Mouse (Mus musculus) liver, embryonic 15.5 days (tissue): ENCODE results near the gene Echdc3. TPM values are rescaled to one million over a fixed set of nuclear protein-coding genes. Genes with fewer than 3 reads are reported as not detected.
A peak's percentile ranks its signal among the peaks of the same experiment; 100 is the strongest.

ENCODE experiments used
- ATAC-seq: fragments of 200-750 bp; cut with Nextera tagmentation; 2 replicates; pipeline ENCODE4 v1.8.0; 2017; ENCODE audit warnings: moderate number of reproducible peaks, mild to moderate bottlenecking, moderate library complexity; ENCODE audit not compliant: insufficient read depth
- H3K27ac ChIP-seq: fragments of 300-500 bp; sonication (generic); replicated peaks from 2 replicates; pipeline ENCODE4 v1.5.1; 2015; ENCODE audit warnings: mild to moderate bottlenecking, inconsistent platforms
- H3K27me3 ChIP-seq: fragments of 300-500 bp; sonication (generic); 2 replicates; pipeline ENCODE4 v1.6.1; 2015; ENCODE audit warnings: mild to moderate bottlenecking, inconsistent platforms
- H3K36me3 ChIP-seq: fragments of 300-500 bp; sonication (generic); replicated peaks from 2 replicates; pipeline ENCODE4 v1.6.1; 2015; ENCODE audit warnings: moderate library complexity, mild to moderate bottlenecking, inconsistent platforms
- H3K4me1 ChIP-seq: fragments of 300-500 bp; sonication (generic); replicated peaks from 2 replicates; pipeline ENCODE4 v1.6.1; 2015; ENCODE audit warnings: inconsistent platforms
- H3K4me2 ChIP-seq: fragments of 300-500 bp; sonication (generic); 2 replicates; pipeline ENCODE4 v1.6.1; 2015; ENCODE audit warnings: moderate library complexity, mild to moderate bottlenecking, inconsistent platforms
- H3K4me3 ChIP-seq: fragments of 300-500 bp; sonication (generic); replicated peaks from 2 replicates; pipeline ENCODE4 v1.5.1; 2015; ENCODE audit warnings: mild to moderate bottlenecking, inconsistent platforms
- H3K9ac ChIP-seq: fragments of 300-500 bp; sonication (generic); 2 replicates; pipeline ENCODE4 v1.6.1; 2015; ENCODE audit warnings: moderate library complexity, mild to moderate bottlenecking, inconsistent platforms
- H3K9me3 ChIP-seq: fragments of 300-500 bp; sonication (generic); replicated peaks from 2 replicates; pipeline ENCODE4 v1.6.1; 2016; ENCODE audit warnings: inconsistent platforms
- WGBS: fragments of 180-500 bp; shearing (Covaris S2); methylation state at CpG from one replicate; pipeline ENCODE4 v1.1.7; 2015; ENCODE audit warnings: mixed read lengths; ENCODE audit not compliant: insufficient replicate concordance; 5-methylcytosine and 5-hydroxymethylcytosine counted together
- polyA plus RNA-seq: library from polyadenylated mRNA; unstranded; fragments of >200 nt; fragmentation: Nextera tagmentation; extraction: Ambion mirVana; gene quantifications from 2 replicates; pipeline ENCODE4 v1.2.1, GENCODE M21; 2015

The Echdc3 gene
- polyA plus RNA-seq: 14.6 and 17.7 TPM in 2 replicates

GRCm38 (mm10) chr2:6212724-6213511, at the start of gene Echdc3:
Echdc3 (minus strand) TSS chr2:6213033.
- Histone ChIP-seq H3K4me2 (peak within 1 kb of the TSS; percentile 77), H3K4me3 (peak within 1 kb of the TSS; percentile 52), H3K9me3 (no peaks in the 10 kb centered on the region), H3K4me1 (peaks cover 16% of the 10 kb centered on the region), H3K27me3 (peaks cover 21% of the 10 kb centered on the region), H3K36me3 (no peaks in the 10 kb centered on the region), H3K9ac (peak within 1 kb of the TSS; percentile 52), H3K27ac (peak within 1 kb of the TSS; percentile 70)
- 4% methylated on average over 30 of the region's 30 CpGs for WGBS
- ATAC-seq: peak; percentile 80

GRCm38 (mm10) chr2:6261718-6262117, 48.9 kb upstream of the Echdc3 start:
- Histone ChIP-seq H3K36me3 (no peaks in the 10 kb centered on the region), H3K27me3 (peaks cover 7% of the 10 kb centered on the region; the same call in 1 of the 2 replicates), H3K9ac (no peak overlapping the region), H3K4me1 (peaks cover 40% of the 10 kb centered on the region), H3K27ac (no peak overlapping the region; the same call in 1 of the 2 replicates), H3K9me3 (no peaks in the 10 kb centered on the region), H3K4me2 (no peak overlapping the region), H3K4me3 (no peak overlapping the region)
- WGBS: 78% methylated on average over 9 of the region's 9 CpGs
- ATAC-seq: no peak

GRCm38 (mm10) chr2:6261201-6261672, 48.4 kb upstream of the Echdc3 start:
- Histone ChIP-seq H3K4me3 (no peak overlapping the region), H3K27me3 (peaks cover 10% of the 10 kb centered on the region; the same call in 1 of the 2 replicates), H3K4me2 (no peak overlapping the region), H3K27ac (no peak overlapping the region; the same call in 1 of the 2 replicates), H3K9me3 (no peaks in the 10 kb centered on the region), H3K4me1 (peaks cover 38% of the 10 kb centered on the region), H3K36me3 (no peaks in the 10 kb centered on the region), H3K9ac (no peak overlapping the region)
- WGBS: 69% methylated on average over 8 of the region's 8 CpGs
- ATAC-seq: no peak

DNA sequence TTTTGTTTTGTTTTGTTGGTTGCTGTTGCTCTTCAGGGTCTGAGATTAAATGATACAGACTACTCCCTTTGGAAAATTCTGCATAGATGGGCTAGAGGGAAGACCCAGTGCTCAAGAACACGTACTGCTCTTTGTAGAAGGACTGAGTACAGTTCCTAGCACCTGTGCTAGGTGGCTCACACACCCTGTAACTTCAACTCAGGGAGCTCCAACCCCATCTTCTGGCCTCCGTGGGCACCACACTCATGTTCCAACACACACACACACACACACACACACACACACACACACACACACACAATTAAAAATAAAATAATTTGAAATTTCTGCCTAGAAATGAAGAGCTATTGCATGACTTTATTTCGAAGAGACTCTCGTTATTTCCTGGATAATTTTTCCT, 47.8 kb upstream of the Echdc3 start:
- Histone ChIP-seq H3K4me2 (no peak overlapping the region), H3K9me3 (no peaks in the 10 kb centered on the region), H3K4me3 (no peak overlapping the region), H3K27ac (no peak overlapping the region), H3K4me1 (peaks cover 36% of the 10 kb centered on the region), H3K9ac (no peak overlapping the region), H3K27me3 (peaks cover 10% of the 10 kb centered on the region; the same call in 1 of the 2 replicates), H3K36me3 (no peaks in the 10 kb centered on the region)
- 75% methylated on average over 4 of the region's 4 CpGs for WGBS
- no peak for ATAC-seq

GRCm38 (mm10) chr2:6259182-6259581, 46.3 kb upstream of the Echdc3 start:
- Histone ChIP-seq H3K9me3 (no peaks in the 10 kb centered on the region), H3K4me3 (no peak overlapping the region), H3K36me3 (no peaks in the 10 kb centered on the region), H3K9ac (no peak overlapping the region), H3K27me3 (peaks cover 10% of the 10 kb centered on the region; the same call in 1 of the 2 replicates), H3K27ac (no peak overlapping the region), H3K4me1 (peaks cover 21% of the 10 kb centered on the region), H3K4me2 (no peak overlapping the region)
- 60% methylated on average over 3 of the region's 3 CpGs for WGBS
- no peak for ATAC-seq

DNA sequence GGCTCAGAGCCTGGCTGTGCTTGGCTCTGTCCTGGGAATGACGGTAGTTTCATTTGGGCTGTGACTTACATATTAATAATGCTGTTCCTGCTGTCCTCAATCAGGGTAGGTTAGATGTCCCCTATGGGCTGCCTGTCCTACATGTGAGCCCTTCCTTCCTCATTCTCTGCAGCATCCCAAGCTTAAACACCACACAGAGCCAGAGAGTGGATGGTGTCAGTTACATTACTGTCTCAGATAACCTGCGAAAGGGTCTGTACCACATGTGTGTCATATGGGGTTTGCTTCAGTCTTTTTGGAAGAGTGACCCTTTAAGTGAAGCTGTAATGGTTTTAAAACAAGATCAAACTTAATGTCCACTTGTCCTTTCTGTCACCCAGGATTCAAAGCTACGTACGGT, 45.2 kb upstream of the Echdc3 start:
- ATAC-seq: no peak
- H3K4me2 ChIP-seq: no peak overlapping the region
- H3K9ac ChIP-seq: no peak overlapping the region
- no peak overlapping the region for H3K4me3 ChIP-seq
- no peaks in the 10 kb centered on the region for H3K36me3 ChIP-seq
- H3K27me3 ChIP-seq: peaks cover 10% of the 10 kb centered on the region; the same call in 1 of the 2 replicates
- 86% methylated on average over 4 of the region's 4 CpGs for WGBS
- H3K27ac ChIP-seq: no peak overlapping the region
- no peaks in the 10 kb centered on the region for H3K9me3 ChIP-seq
- H3K4me1 ChIP-seq: peaks cover 10% of the 10 kb centered on the region

DNA sequence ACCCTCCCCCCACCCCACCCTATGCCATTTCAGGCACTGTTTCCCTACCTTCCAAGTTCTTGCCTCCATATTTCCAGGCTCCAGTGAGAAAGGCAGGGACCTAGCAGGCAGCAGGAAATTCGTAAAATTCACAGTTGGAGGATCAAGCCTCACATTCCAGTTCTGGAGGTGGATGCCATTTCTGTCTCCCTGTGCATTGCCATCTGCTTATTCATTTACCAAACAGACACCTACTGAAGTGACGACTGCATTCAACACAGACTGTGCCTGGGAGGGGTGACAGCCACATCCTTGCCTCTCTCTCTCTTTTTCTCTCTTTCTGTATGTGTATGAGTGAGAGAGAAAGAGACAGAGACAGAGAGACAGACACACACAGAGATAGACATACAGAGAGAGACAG, 44.3 kb upstream of the Echdc3 start:
- no peak for ATAC-seq
- Histone ChIP-seq H3K4me1 (peaks cover 4% of the 10 kb centered on the region; the same call in 1 of the 2 replicates), H3K9ac (no peak overlapping the region), H3K4me2 (no peak overlapping the region), H3K4me3 (no peak overlapping the region), H3K27ac (no peak overlapping the region), H3K36me3 (no peaks in the 10 kb centered on the region), H3K9me3 (no peaks in the 10 kb centered on the region), H3K27me3 (peaks cover 10% of the 10 kb centered on the region; the same call in 1 of the 2 replicates)
- WGBS: 57% methylated on average over 2 of the region's 2 CpGs

- H3K9ac ChIP-seq: no peak overlapping the region
- peaks cover 4% of the 10 kb centered on the region; the same call in 1 of the 2 replicates for H3K4me1 ChIP-seq
- H3K4me3 ChIP-seq: no peak overlapping the region
- no peaks in the 10 kb centered on the region for H3K36me3 ChIP-seq
- no peaks in the 10 kb centered on the region for H3K9me3 ChIP-seq
- WGBS: 44% methylated on average over 19 of the region's 19 CpGs
- H3K27ac ChIP-seq: no peak overlapping the region
- no peak for ATAC-seq
- no peak overlapping the region for H3K4me2 ChIP-seq
- H3K27me3 ChIP-seq: peaks cover 10% of the 10 kb centered on the region; the same call in 1 of the 2 replicates
Observed at GRCm38 (mm10) chr2:6255989-6256841, 43.4 kb upstream of the Echdc3 start.

GRCm38 (mm10) chr2:6255402-6255988, 42.7 kb upstream of the Echdc3 start:
- no peak for ATAC-seq
- peaks cover 10% of the 10 kb centered on the region; the same call in 1 of the 2 replicates for H3K27me3 ChIP-seq
- no peak overlapping the region for H3K9ac ChIP-seq
- H3K27ac ChIP-seq: no peak overlapping the region
- H3K4me1 ChIP-seq: peaks cover 4% of the 10 kb centered on the region; the same call in 1 of the 2 replicates
- 72% methylated on average over 5 of the region's 5 CpGs for WGBS
- H3K4me3 ChIP-seq: no peak overlapping the region
- no peak overlapping the region for H3K4me2 ChIP-seq
- H3K9me3 ChIP-seq: no peaks in the 10 kb centered on the region
- H3K36me3 ChIP-seq: no peaks in the 10 kb centered on the region

GRCm38 (mm10) chr2:6252491-6252890, 39.7 kb upstream of the Echdc3 start:
- H3K27me3 ChIP-seq: peaks cover 3% of the 10 kb centered on the region; the same call in 1 of the 2 replicates
- no peak overlapping the region for H3K9ac ChIP-seq
- WGBS: 76% methylated on average over 3 of the region's 3 CpGs
- no peak for ATAC-seq
- H3K4me2 ChIP-seq: no peak overlapping the region
- no peak overlapping the region for H3K4me3 ChIP-seq
- no peaks in the 10 kb centered on the region for H3K9me3 ChIP-seq
- H3K4me1 ChIP-seq: peaks cover 4% of the 10 kb centered on the region; the same call in 1 of the 2 replicates
- H3K36me3 ChIP-seq: no peaks in the 10 kb centered on the region
- H3K27ac ChIP-seq: no peak overlapping the region
